Mouse (Mus musculus): ENCODE data around the gene Chst12.
"Not testable (repeated sequence)": the region's sequence is repeated elsewhere in the genome, so short reads cannot be mapped to it uniquely, and the experiment has no call there.

DNA sequence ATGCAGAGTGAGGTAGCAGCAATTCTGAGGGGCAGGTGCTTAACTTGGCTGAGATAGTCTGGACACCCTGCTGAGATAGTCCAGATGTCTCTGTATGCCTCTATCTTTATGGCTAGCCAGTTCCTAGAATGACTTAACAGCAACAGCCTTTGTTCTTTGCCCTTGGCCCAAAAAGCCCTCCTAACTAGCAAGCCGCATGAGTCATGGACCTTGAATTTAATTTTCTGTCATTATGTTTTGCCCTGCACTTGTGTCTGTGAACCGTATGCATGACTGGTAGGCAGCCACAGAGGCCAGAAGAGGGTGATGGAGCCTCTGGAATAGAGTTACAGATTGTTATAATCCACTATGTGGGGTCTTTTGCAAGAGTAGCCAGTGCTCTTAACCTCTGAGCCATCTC lies 42.2 kb upstream of the Chst12 start:
- not testable (repeated sequence) for TF ChIP-seq CTCF, EP300 (IDR thresholded peaks at IDR 0.05)
